In the genomic region with DNA sequence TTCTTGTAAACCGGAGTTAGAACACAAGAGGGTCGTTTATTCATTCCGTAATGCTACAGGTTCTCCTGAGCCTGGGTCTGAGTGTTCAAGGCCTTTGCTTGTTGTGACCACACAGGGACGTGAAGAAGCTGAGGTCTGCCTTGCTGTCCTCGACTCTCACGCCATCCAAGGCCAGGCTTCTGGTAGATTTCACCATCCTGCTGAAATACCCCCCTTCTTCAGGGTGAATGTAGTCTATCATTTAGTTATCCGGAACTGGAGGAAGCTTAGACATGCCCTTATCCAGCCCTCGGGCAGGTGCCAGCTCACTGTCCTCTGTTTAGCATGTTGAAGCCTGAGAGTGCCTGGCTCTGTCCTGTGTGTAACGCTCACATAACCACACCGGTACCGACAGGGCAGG, we compare ENCODE assay signal across 13 mouse cellular contexts.
"Had no signal": no experiment of that assay in that cellular context is flagged by ENCODE, and none has a peak within 500 bp of the region (broad histone marks: within the 10 kb centered on the region; RNA-seq: fewer than 3 reads in every experiment).

No protein-coding gene starts in this region.

- DNase-seq: gastrocnemius, postnatal 14 days; gastrocnemius, postnatal 36 days; heart, adult 11 months; heart, adult 2 months; heart, postnatal 14 days; heart, postnatal 36 days; kidney, adult 11 months; kidney, adult 2 months; kidney, adult 9 months; kidney, postnatal 14 days; kidney, postnatal 4 days; liver; lung, adult 18-20 months had no signal
